Mouse (Mus musculus) embryonic fibroblast, embryonic 13.5 days (primary cell): Measurements from ENCODE around the gene Trub1.

ENCODE experiments used
- CTCF ChIP-seq: IDR thresholded peaks from 2 replicates; pipeline ENCODE4 v1.5.1; 2011; ENCODE audit warnings: mild to moderate bottlenecking, control low read depth, low read length, moderate library complexity, borderline replicate concordance; ENCODE audit not compliant: insufficient read depth
- POLR2A ChIP-seq: IDR thresholded peaks from 2 replicates; pipeline ENCODE4 v1.6.1; 2011; ENCODE audit warnings: low read depth, mild to moderate bottlenecking, control low read depth, low read length, moderate library complexity

- TF ChIP-seq POLR2A (no peak), CTCF (no peak)
Measured at GRCm38 (mm10) chr19:57534262-57534661, 81.5 kb downstream of the Trub1 start.
